Mouse (Mus musculus) adipocyte (in vitro differentiated cells): Measurements from ENCODE around the gene Fsip1.

Experiments
- DNase-seq: peaks from one replicate; pipeline ENCODE4 v3.0.0-alpha.2; 2016; ENCODE audit warnings: low spot score

Gene Fsip1

GRCm38 (mm10) chr2:118087044-118087726 lies 169.6 kb downstream of the Fsip1 start:
- DNase-seq: peak; percentile 58

GRCm38 (mm10) chr2:118085647-118086046 lies 171.1 kb downstream of the Fsip1 start:
- no peak for DNase-seq

GRCm38 (mm10) chr2:118084693-118085092 lies 172.1 kb downstream of the Fsip1 start:
- DNase-seq: peak; percentile 52

GRCm38 (mm10) chr2:118083652-118084051 lies 173.1 kb downstream of the Fsip1 start:
- DNase-seq: peak; percentile 52

GRCm38 (mm10) chr2:118081581-118081980 lies 175.2 kb downstream of the Fsip1 start:
- no peak for DNase-seq
